ENCODE assay signal across 13 mouse cellular contexts in the genomic region with DNA sequence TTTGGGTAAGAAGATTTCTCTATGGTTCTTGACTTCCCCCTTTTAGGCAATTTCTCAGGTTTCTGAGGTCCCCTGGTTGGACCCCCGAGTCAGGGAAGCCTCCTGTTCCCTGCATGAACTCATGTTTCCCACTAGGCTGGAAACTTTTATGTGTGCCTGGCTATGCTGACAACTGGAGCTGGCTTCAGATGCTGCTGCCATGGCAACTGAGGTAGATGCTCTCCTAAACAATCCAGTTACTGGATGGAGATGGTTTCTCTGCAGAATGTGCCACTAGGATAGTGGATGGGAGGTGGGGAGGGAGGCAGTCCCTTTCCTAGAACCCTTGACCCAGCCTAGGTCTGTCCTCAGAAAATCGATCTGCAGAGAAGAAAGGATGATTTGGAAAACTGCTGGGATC.
DNase-seq lines count a peak whose midpoint lies in the region.
"Had no signal": no experiment of that assay in that cellular context is flagged by ENCODE, and none has a peak within 500 bp of the region (broad histone marks: within the 10 kb centered on the region; RNA-seq: fewer than 3 reads in every experiment).

No protein-coding gene starts in this region.

- DNase-seq in left cerebral cortex, postnatal 14 days (ENCODE audit: low spot score in 2 of 2), result peak; percentile 36 to 49
- DNase-seq in left cerebral cortex, postnatal 4 days, result no peak
- peak; percentile 35 to 47 for DNase-seq in layer of hippocampus, adult 18-20 months (ENCODE audit: low spot score in 2 of 2)
- DNase-seq in layer of hippocampus, postnatal 10 days (ENCODE audit: low spot score in 2 of 2), result peak; percentile 23 to 36
- peak; percentile 28 for DNase-seq in right cerebral cortex, postnatal 25 days
- no peak for DNase-seq in yolk sac, embryonic 10.5 days (ENCODE audit: low spot score)
- DNase-seq in gastrocnemius, postnatal 10 days, result no peak
- DNase-seq: adrenal gland, adult 2 months; cerebellum, adult 8-10 months; heart, postnatal 10 days; liver, postnatal 0 days; lung, postnatal 10 days; midbrain, embryonic 14.5 days had no signal

- intact Hi-C loops in left cerebral cortex, postnatal 14 days (cut with DNase I), result no loop called here
- intact Hi-C loops in left cerebral cortex, postnatal 4 days (cut with DNase I), result no loop called here

Comparison
In these comparisons a context has a peak if more than half of its experiments do, and no peak if none do; other contexts are left out.
1. DNase-seq: peak in left cerebral cortex, postnatal 14 days (2 of 2), layer of hippocampus, adult 18-20 months (2 of 2), layer of hippocampus, postnatal 10 days (2 of 2) and right cerebral cortex, postnatal 25 days (single experiment); none in left cerebral cortex, postnatal 4 days (single experiment), yolk sac, embryonic 10.5 days (single experiment) and gastrocnemius, postnatal 10 days (single experiment).